Mouse (Mus musculus): ENCODE measurements around the gene Zfp1.
A peak's percentile ranks its signal among the peaks of the same experiment; 100 is the strongest.

DNA sequence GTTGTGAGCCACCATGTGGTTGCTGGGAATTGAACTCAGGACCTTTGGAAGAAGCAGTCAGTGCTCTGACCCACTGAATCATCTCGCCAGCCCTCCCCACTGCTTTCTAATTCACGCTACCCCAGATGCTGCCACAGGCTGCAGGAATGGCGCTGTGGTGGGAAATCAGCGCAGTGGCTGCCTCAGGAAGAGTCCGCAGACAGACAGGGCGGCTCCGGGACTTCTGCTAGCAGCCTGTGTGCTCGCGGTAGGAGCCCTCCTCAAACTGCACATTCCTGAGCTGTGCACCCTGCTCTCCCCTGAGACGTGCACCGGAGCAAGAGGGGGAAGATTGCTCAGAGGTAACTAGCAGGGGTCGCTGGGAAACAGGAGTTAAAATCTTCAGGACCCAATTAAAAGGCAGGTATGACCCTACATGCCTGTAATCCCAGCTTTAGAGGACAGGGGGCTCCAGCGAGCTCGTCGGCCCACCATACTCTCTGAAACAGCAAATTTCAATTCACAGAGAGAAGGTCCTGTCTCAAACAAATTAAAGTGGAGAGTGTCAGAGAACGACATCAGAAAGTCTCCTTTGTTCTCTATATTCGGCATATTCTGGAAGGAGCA lies 37.3 kb downstream of the Zfp1 start:
- peak; percentile 46 for TF ChIP-seq CTCF (IDR thresholded peaks at IDR 0.05; ENCODE audit: low read depth)
- TF ChIP-seq EP300 (optimal IDR thresholded peaks at IDR 0.05) = no peak

Data from stomach, postnatal 0 days (tissue).